Mouse (Mus musculus) small intestine, adult 2 months (tissue): ENCODE results near the gene Camta2.

Experiments
- CTCF ChIP-seq: fragments of 200-500 bp; IDR thresholded peaks from 2 replicates; pipeline ENCODE4 v1.5.1; 2012; ENCODE audit warnings: low read depth, mild to moderate bottlenecking, control low read depth, inconsistent platforms, low read length, moderate library complexity, mixed read lengths; ENCODE audit not compliant: insufficient replicate concordance, insufficient read length; ENCODE audit errors: extremely low read depth
- POLR2A ChIP-seq: fragments of 200-500 bp; IDR thresholded peaks from 2 replicates; pipeline ENCODE4 v1.6.1; 2012; ENCODE audit warnings: low read depth, mild to moderate bottlenecking, control low read depth, inconsistent platforms, low read length, moderate library complexity

- TF ChIP-seq CTCF (no peak), POLR2A (no peak)
Observed at GRCm38 (mm10) chr11:70679361-70679760, 8.5 kb downstream of the Camta2 start.
